Mouse (Mus musculus): ENCODE measurements around the gene Stip1.
"Not testable (repeated sequence)": the region's sequence is repeated elsewhere in the genome, so short reads cannot be mapped to it uniquely, and the experiment has no call there.

The Stip1 gene

GRCm38 (mm10) chr19:7064571-7064970 is 24.8 kb upstream of the Stip1 start:
- DNase-seq (ENCODE audit: low spot score): peak; percentile 78

- no peak for DNase-seq (ENCODE audit: low spot score)
Observed at GRCm38 (mm10) chr19:7062916-7063315, 23.1 kb upstream of the Stip1 start.

- DNase-seq (ENCODE audit: low spot score): no peak
Observed at GRCm38 (mm10) chr19:7062110-7062509, 22.3 kb upstream of the Stip1 start.

GRCm38 (mm10) chr19:7058541-7058940 is 18.8 kb upstream of the Stip1 start:
- DNase-seq (ENCODE audit: low spot score): no peak

- DNase-seq (ENCODE audit: low spot score): peak; percentile 76
Observed at GRCm38 (mm10) chr19:7057722-7058207, 18.0 kb upstream of the Stip1 start.

GRCm38 (mm10) chr19:7057126-7057721 is 17.5 kb upstream of the Stip1 start:
- peak; percentile 43 for DNase-seq (ENCODE audit: low spot score)

- DNase-seq (ENCODE audit: low spot score): peak; percentile 60
Observed at GRCm38 (mm10) chr19:7056248-7057087, 16.7 kb upstream of the Stip1 start, which contains the start of gene Macrod1. Gene Macrod1 (plus strand): TSS chr19:7056810.

- DNase-seq (ENCODE audit: low spot score): no peak
Observed at GRCm38 (mm10) chr19:7055173-7055572, 15.4 kb upstream of the Stip1 start.

- no peak for DNase-seq (ENCODE audit: low spot score)
Observed at GRCm38 (mm10) chr19:7054772-7055171, 15.0 kb upstream of the Stip1 start.

- not testable (repeated sequence) for DNase-seq (ENCODE audit: low spot score)
Observed at GRCm38 (mm10) chr19:7053382-7053781, 13.6 kb upstream of the Stip1 start.

GRCm38 (mm10) chr19:7044706-7045105 is 4.9 kb upstream of the Stip1 start:
- no peak for DNase-seq (ENCODE audit: low spot score)

- no peak for DNase-seq (ENCODE audit: low spot score)
Observed at GRCm38 (mm10) chr19:7044279-7044678, 4.5 kb upstream of the Stip1 start.

GRCm38 (mm10) chr19:7041171-7041570 is 1.4 kb upstream of the Stip1 start:
- DNase-seq (ENCODE audit: low spot score): no peak

- no peak for DNase-seq (ENCODE audit: low spot score)
Observed at GRCm38 (mm10) chr19:7040637-7041130, 917 bp upstream of the Stip1 start.

GRCm38 (mm10) chr19:7039088-7039720 is 563 bp downstream of the Stip1 start:
- DNase-seq (ENCODE audit: low spot score): peak; percentile 62

- no peak for DNase-seq (ENCODE audit: low spot score)
Observed at GRCm38 (mm10) chr19:7034006-7034405, 5.8 kb downstream of the Stip1 start.

GRCm38 (mm10) chr19:7029531-7029930 is 10.2 kb downstream of the Stip1 start:
- no peak for DNase-seq (ENCODE audit: low spot score)

GRCm38 (mm10) chr19:7020224-7020641 is 19.5 kb downstream of the Stip1 start:
- DNase-seq (ENCODE audit: low spot score): peak; percentile 71

GRCm38 (mm10) chr19:7019191-7019590 is 20.6 kb downstream of the Stip1 start, which contains the start of gene Fermt3:
Gene Fermt3 (minus strand): TSS chr19:7019469.
- DNase-seq (ENCODE audit: low spot score): peak; percentile 74

GRCm38 (mm10) chr19:7018546-7018945 is 21.2 kb downstream of the Stip1 start:
- DNase-seq (ENCODE audit: low spot score): no peak

GRCm38 (mm10) chr19:7017541-7018457 is 22.0 kb downstream of the Stip1 start:
- peak; percentile 83 for DNase-seq (ENCODE audit: low spot score)

Measured in c-Kit-positive CD71-positive TER-119-positive erythroid progenitor cells, embryonic 14.5 days (primary cell).